Mouse (Mus musculus): Measurements from ENCODE around the gene Nhlrc3. TPM values are rescaled to one million over a fixed set of nuclear protein-coding genes. Genes with fewer than 3 reads are reported as not detected.

Gene Nhlrc3
- total RNA-seq, 2 experiments from 2014 or later = 7.9 to 9.2 TPM

Other genes with a start within 250 kb of the Nhlrc3 start
- gene Proser1, start 334 bp upstream of the Nhlrc3 start, total RNA-seq (2014; fragmentation: Nextera tagmentation) = 29.0 and 31.4 TPM in 2 replicates
- 4.5 and 7.1 TPM in 2 replicates for gene Proser1, start 334 bp upstream of the Nhlrc3 start, total RNA-seq (2017)
- gene Stoml3, start 25.3 kb upstream of the Nhlrc3 start, total RNA-seq (2014; fragmentation: Nextera tagmentation) = not detected in 2 replicates
- not detected in 2 replicates for gene Stoml3, start 25.3 kb upstream of the Nhlrc3 start, total RNA-seq (2017)
- gene Frem2, start 194.0 kb upstream of the Nhlrc3 start, total RNA-seq (2014; fragmentation: Nextera tagmentation) = not detected in 2 replicates
- gene Frem2, start 194.0 kb upstream of the Nhlrc3 start, total RNA-seq (2017) = not detected in 2 replicates

Data from granulocyte monocyte progenitor cell, adult 5-6 weeks (primary cell).